Comparison of ENCODE assay signal across 9 mouse cellular contexts in genomic region chr2:69640100-69640499, GRCm38 (mm10). TPM values are rescaled to one million over a fixed set of nuclear protein-coding genes. Genes with fewer than 3 reads are reported as not detected.
DNase-seq lines count a peak whose midpoint lies in the region; ATAC-seq and TF ChIP-seq lines count a peak whose summit lies in the region.
"Had no signal": no experiment of that assay in that cellular context is flagged by ENCODE, and none has a peak within 500 bp of the region (broad histone marks: within the 10 kb centered on the region; RNA-seq: fewer than 3 reads in every experiment).

No protein-coding gene starts in this region.

- WGBS in midbrain, embryonic 14.5 days: 47% methylated on average over 10 of the region's 10 CpGs
- WGBS in midbrain, embryonic 11.5 days: 68% methylated on average over 10 of the region's 10 CpGs

- H3K4me2 ChIP-seq in midbrain, embryonic 14.5 days (ENCODE audit: low read length): peak overlapping the region; percentile 16; the same call in 1 of the 2 replicates
- no peak overlapping the region for H3K4me2 ChIP-seq in midbrain, embryonic 11.5 days

- H3K27ac ChIP-seq in midbrain, embryonic 14.5 days (replicated peaks; ENCODE audit: low read depth, low read length): no peak overlapping the region
- H3K27ac ChIP-seq in midbrain, embryonic 11.5 days (ENCODE audit: low read depth, low read length): no peak overlapping the region

- ATAC-seq in midbrain, embryonic 14.5 days (ENCODE audit: low FRiP score, low TSS enrichment): no peak
- ATAC-seq in midbrain, embryonic 11.5 days (ENCODE audit: low FRiP score): no peak
- ATAC-seq in erythroid progenitor cell, adult 5-6 weeks (replicated peaks; ENCODE audit: low FRiP score, poor library complexity, severe bottlenecking): no peak

- H3K9ac ChIP-seq in midbrain, embryonic 14.5 days (replicated peaks; ENCODE audit: low read length): no peak overlapping the region
- no peak overlapping the region for H3K9ac ChIP-seq in midbrain, embryonic 11.5 days (ENCODE audit: low read length)

- no peaks in the 10 kb centered on the region for H3K9me3 ChIP-seq in midbrain, embryonic 14.5 days (ENCODE audit: control insufficient read depth, low read length)
- no peaks in the 10 kb centered on the region for H3K9me3 ChIP-seq in midbrain, embryonic 11.5 days (ENCODE audit: control insufficient read depth, low read length)

- no peak for TF ChIP-seq POLR2A in brain, embryonic 14.5 days (IDR thresholded peaks at IDR 0.05; ENCODE audit: borderline replicate concordance, extremely low read depth, insufficient read depth, insufficient read length, poor library complexity, severe bottlenecking)

- no peaks in the 10 kb centered on the region for H3K36me3 ChIP-seq in midbrain, embryonic 14.5 days (ENCODE audit: control insufficient read depth, insufficient read depth, low read length)
- H3K36me3 ChIP-seq in midbrain, embryonic 11.5 days (ENCODE audit: control insufficient read depth, insufficient read depth, low read length): no peaks in the 10 kb centered on the region

- H3K4me3 ChIP-seq in midbrain, embryonic 14.5 days (replicated peaks; ENCODE audit: low read depth, low read length): no peak overlapping the region
- no peak overlapping the region for H3K4me3 ChIP-seq in midbrain, embryonic 11.5 days (ENCODE audit: low read depth, low read length)

- DNase-seq in midbrain, embryonic 14.5 days: peak; percentile 58
- DNase-seq in midbrain, embryonic 11.5 days (ENCODE audit: low spot score, missing footprints): no peak
- DNase-seq in brain, embryonic 14.5 days (ENCODE audit: low read depth): peak; percentile 71
- peak; percentile 58 for DNase-seq in kidney, adult 11 months
- peak; percentile 85 for DNase-seq in retina, postnatal 1 day
- no peak for DNase-seq in heart, adult 8-10 months (ENCODE audit: low spot score)
- DNase-seq in adrenal gland, adult 2 months: no peak
- DNase-seq: lung, postnatal 36 days had no signal

- no peak for TF ChIP-seq CTCF in brain, embryonic 14.5 days (IDR thresholded peaks at IDR 0.05; ENCODE audit: borderline replicate concordance, extremely low read depth, insufficient read depth, insufficient read length)

- H3K27me3 ChIP-seq in midbrain, embryonic 14.5 days (ENCODE audit: control insufficient read depth, insufficient read depth, low read length): no peaks in the 10 kb centered on the region
- no peaks in the 10 kb centered on the region for H3K27me3 ChIP-seq in midbrain, embryonic 11.5 days (ENCODE audit: control insufficient read depth, insufficient read depth, low read length)

- H3K4me1 ChIP-seq in midbrain, embryonic 14.5 days (ENCODE audit: control insufficient read depth, insufficient read depth, low read length): no peaks in the 10 kb centered on the region
- H3K4me1 ChIP-seq in midbrain, embryonic 11.5 days (ENCODE audit: control insufficient read depth, insufficient read depth, low read length): no peaks in the 10 kb centered on the region

RNA-seq across cellular contexts. Expression of gene Bbs5, which starts 6.9 kb away (rescaled TPM):
- polyA plus RNA-seq in midbrain, embryonic 14.5 days (2014; fragmentation: Nextera tagmentation; extraction: Ambion mirVana): 19.7 and 21.2 TPM in 2 replicates
- polyA plus RNA-seq in midbrain, embryonic 11.5 days (2014; fragmentation: Nextera tagmentation; extraction: Ambion mirVana): 12.4 and 19.5 TPM in 2 replicates
- 18.8 and 19.5 TPM in 2 replicates for polyA plus RNA-seq in brain, embryonic 14.5 days (2012; rRNA removed)
- 1 to 10 TPM; 3.6 to 4.7 (median 4.3) TPM for total RNA-seq in heart, adult 8-10 months (2022)
- total RNA-seq in adrenal gland, adult 2 months (2021): 1 to 10 TPM; 7.0 to 8.3 TPM
- 0.07 and 0.43 TPM in 2 replicates for polyA plus RNA-seq in adrenal gland, adult 2 months (2012; rRNA removed)
- 9.4 TPM in 1 of 2 replicates, not detected in the other for total RNA-seq in erythroid progenitor cell, adult 5-6 weeks (2015; ENCODE audit: low replicate concordance)
- 0.51 and 4.5 TPM in 2 replicates for total RNA-seq in erythroid progenitor cell, adult 5-6 weeks (2017; ENCODE audit: low replicate concordance)

RNA-seq across cellular contexts. Expression of gene Klhl41, which starts 29.8 kb away (rescaled TPM):
- 0.11 and 0.21 TPM in 2 replicates for polyA plus RNA-seq in midbrain, embryonic 14.5 days (2014; fragmentation: Nextera tagmentation; extraction: Ambion mirVana)
- 0.12 and 0.40 TPM in 2 replicates for polyA plus RNA-seq in midbrain, embryonic 11.5 days (2014; fragmentation: Nextera tagmentation; extraction: Ambion mirVana)
- 0.38 and 0.44 TPM in 2 replicates for polyA plus RNA-seq in brain, embryonic 14.5 days (2012; rRNA removed)
- 10 to 100 TPM; 85.6 to 96.6 (median 88.1) TPM for total RNA-seq in heart, adult 8-10 months (2022)
- total RNA-seq in adrenal gland, adult 2 months (2021): under 1 TPM; 0.35 TPM
- polyA plus RNA-seq in adrenal gland, adult 2 months (2012; rRNA removed): 0.04 TPM in 1 of 2 replicates, not detected in the other
- total RNA-seq in erythroid progenitor cell, adult 5-6 weeks (2015; ENCODE audit: low replicate concordance): not detected in 2 replicates
- not detected in 2 replicates for total RNA-seq in erythroid progenitor cell, adult 5-6 weeks (2017; ENCODE audit: low replicate concordance)

RNA-seq across cellular contexts. Expression of gene Lrp2, which starts 54.2 kb away (rescaled TPM):
- 1.9 and 2.9 TPM in 2 replicates for polyA plus RNA-seq in midbrain, embryonic 14.5 days (2014; fragmentation: Nextera tagmentation; extraction: Ambion mirVana)
- polyA plus RNA-seq in midbrain, embryonic 11.5 days (2014; fragmentation: Nextera tagmentation; extraction: Ambion mirVana): 5.0 and 5.6 TPM in 2 replicates
- polyA plus RNA-seq in brain, embryonic 14.5 days (2012; rRNA removed): 2.0 and 3.4 TPM in 2 replicates
- 1 to 10 TPM in 3 of 4 experiments, under 1 TPM in 1; 0.57 to 1.6 (median 1.1) TPM for total RNA-seq in heart, adult 8-10 months (2022)
- total RNA-seq in adrenal gland, adult 2 months (2021): under 1 TPM; 0.52 to 0.73 TPM
- 0.04 TPM in 2 replicates for polyA plus RNA-seq in adrenal gland, adult 2 months (2012; rRNA removed)
- not detected in 2 replicates for total RNA-seq in erythroid progenitor cell, adult 5-6 weeks (2015; ENCODE audit: low replicate concordance)
- not detected in 2 replicates for total RNA-seq in erythroid progenitor cell, adult 5-6 weeks (2017; ENCODE audit: low replicate concordance)

Comparison
In these comparisons a context has a peak if more than half of its experiments do, and no peak if none do; other contexts are left out.
1. DNase-seq: peak in midbrain, embryonic 14.5 days (single experiment), brain, embryonic 14.5 days (single experiment), kidney, adult 11 months (single experiment) and retina, postnatal 1 day (single experiment); none in midbrain, embryonic 11.5 days (single experiment), heart, adult 8-10 months (single experiment) and adrenal gland, adult 2 months (single experiment).